Mouse (Mus musculus) C2C12 (cell line): ENCODE results near the gene H2-M10.3.

Experiments
- CEBPB ChIP-seq: IDR thresholded peaks from one replicate; pipeline ENCODE4 v1.6.1; 2011; ENCODE audit warnings: low read depth, mild to moderate bottlenecking, control low read depth, moderate library complexity
- CTCF ChIP-seq: IDR thresholded peaks from one replicate; pipeline ENCODE4 v1.5.1; 2011; ENCODE audit not compliant: control insufficient read depth, insufficient read depth, insufficient read length
- MAX ChIP-seq: IDR thresholded peaks from one replicate; pipeline ENCODE4 v1.6.1; 2011; ENCODE audit warnings: mild to moderate bottlenecking, control low read depth
- MYOG ChIP-seq: IDR thresholded peaks from one replicate; pipeline ENCODE4 v1.6.1; 2011; ENCODE audit not compliant: control insufficient read depth, insufficient read length; ENCODE audit errors: extremely low read depth
- USF1 ChIP-seq: IDR thresholded peaks from one replicate; pipeline ENCODE4 v1.6.1; 2011; ENCODE audit warnings: low read depth, mild to moderate bottlenecking, control low read depth, moderate library complexity

DNA sequence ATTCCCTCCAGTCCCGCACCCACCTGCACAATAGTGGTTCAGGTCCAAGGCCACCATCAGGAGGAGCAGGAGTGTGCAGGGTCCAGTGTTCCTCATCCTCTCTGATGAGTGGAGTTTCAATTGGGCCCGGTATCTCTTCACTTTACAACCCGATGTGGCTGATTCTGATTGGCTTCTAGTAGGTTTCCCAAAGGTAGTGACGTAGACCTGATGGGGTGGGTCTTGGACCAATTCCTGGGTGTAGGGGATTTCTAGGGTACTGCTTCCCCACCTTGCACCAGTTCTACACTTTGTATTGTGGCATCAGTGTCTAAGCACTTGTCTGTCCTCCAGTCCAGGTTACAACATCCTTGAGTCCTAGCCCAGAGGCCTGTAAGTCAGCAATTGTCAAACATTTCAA, 42.2 kb downstream of the H2-M10.3 start, which contains the start of gene H2-M10.1:
- TF ChIP-seq CTCF (no peak), MAX (no peak), USF1 (no peak), CEBPB (no peak), MYOG (no peak)
